Mouse (Mus musculus) testis, adult 2 months (tissue): ENCODE results near the gene Mylk3. TPM values are rescaled to one million over a fixed set of nuclear protein-coding genes. Genes with fewer than 3 reads are reported as not detected.

Experiments used
- H3K27ac ChIP-seq: fragments of 200-500 bp; 2 replicates; pipeline ENCODE4 v1.5.1; 2012; ENCODE audit warnings: low read depth, low read length; ENCODE audit not compliant: control insufficient read depth, insufficient read depth
- H3K27me3 ChIP-seq: fragments of 200-500 bp; 2 replicates; pipeline ENCODE4 v1.6.1; 2012; ENCODE audit warnings: mild to moderate bottlenecking, low read length, moderate library complexity; ENCODE audit not compliant: control insufficient read depth, insufficient read depth
- H3K36me3 ChIP-seq: fragments of 200-500 bp; 2 replicates; pipeline ENCODE4 v1.6.1; 2012; ENCODE audit warnings: mild to moderate bottlenecking, low read length; ENCODE audit not compliant: control insufficient read depth, insufficient read depth
- H3K4me1 ChIP-seq: fragments of 200-500 bp; 2 replicates; pipeline ENCODE4 v1.6.1; 2012; ENCODE audit warnings: low read length; ENCODE audit not compliant: control insufficient read depth, insufficient read depth
- H3K4me3 ChIP-seq: fragments of 200-500 bp; 2 replicates; pipeline ENCODE4 v1.5.1; 2012; ENCODE audit warnings: low read depth, mild to moderate bottlenecking, low read length, moderate library complexity, mixed read lengths; ENCODE audit not compliant: control insufficient read depth
- CTCF ChIP-seq: fragments of 200-500 bp; IDR thresholded peaks from 2 replicates; pipeline ENCODE4 v1.5.1; 2012; ENCODE audit warnings: low read depth, mild to moderate bottlenecking, inconsistent platforms, low read length, moderate library complexity; ENCODE audit not compliant: control insufficient read depth, insufficient read depth, insufficient replicate concordance
- POLR2A ChIP-seq: fragments of 200-500 bp; IDR thresholded peaks from 2 replicates; pipeline ENCODE4 v1.6.1; 2012; ENCODE audit warnings: low read depth, mild to moderate bottlenecking, inconsistent platforms, low read length, moderate library complexity; ENCODE audit not compliant: control insufficient read depth
- polyA plus RNA-seq: library from polyadenylated mRNA; depleted of rRNA; stranded (reverse); fragments of >200 nt; gene quantifications from 2 replicates; pipeline ENCODE4 v1.2.3, GENCODE M21; 2012

Mylk3 gene
- polyA plus RNA-seq, 1 experiment: 1.5 TPM

GRCm38 (mm10) chr8:85313036-85313435 lies 73.1 kb downstream of the Mylk3 start:
- peaks cover 8% of the 10 kb centered on the region for H3K4me1 ChIP-seq
- no peak overlapping the region for H3K4me3 ChIP-seq
- no peaks in the 10 kb centered on the region for H3K36me3 ChIP-seq
- TF ChIP-seq CTCF: no peak
- TF ChIP-seq POLR2A: no peak
- H3K27me3 ChIP-seq: no peaks in the 10 kb centered on the region
- H3K27ac ChIP-seq: no peak overlapping the region

GRCm38 (mm10) chr8:85311743-85312142 lies 74.4 kb downstream of the Mylk3 start:
- no peak overlapping the region for H3K4me3 ChIP-seq
- TF ChIP-seq CTCF: no peak
- TF ChIP-seq POLR2A: no peak
- H3K27ac ChIP-seq: no peak overlapping the region
- H3K36me3 ChIP-seq: no peaks in the 10 kb centered on the region
- no peaks in the 10 kb centered on the region for H3K27me3 ChIP-seq
- peaks cover 5% of the 10 kb centered on the region for H3K4me1 ChIP-seq

- no peaks in the 10 kb centered on the region for H3K27me3 ChIP-seq
- H3K36me3 ChIP-seq: no peaks in the 10 kb centered on the region; the same call in 1 of the 2 replicates
- H3K27ac ChIP-seq: no peak overlapping the region
- no peak overlapping the region for H3K4me3 ChIP-seq
- TF ChIP-seq CTCF (no peak), POLR2A (no peak)
- no peaks in the 10 kb centered on the region for H3K4me1 ChIP-seq
These were observed 77.6 kb downstream of the Mylk3 start for GRCm38 (mm10) chr8:85308564-85308963.

- H3K27ac ChIP-seq: no peak overlapping the region
- no peaks in the 10 kb centered on the region for H3K4me1 ChIP-seq
- H3K27me3 ChIP-seq: no peaks in the 10 kb centered on the region
- TF ChIP-seq CTCF (no peak), POLR2A (no peak)
- H3K36me3 ChIP-seq: no peaks in the 10 kb centered on the region; the same call in none of the 2 replicates
- H3K4me3 ChIP-seq: no peak overlapping the region
These were observed 82.6 kb downstream of the Mylk3 start for GRCm38 (mm10) chr8:85303531-85303930.

GRCm38 (mm10) chr8:85302931-85303330 lies 83.2 kb downstream of the Mylk3 start:
- TF ChIP-seq CTCF (no peak), POLR2A (no peak)
- no peaks in the 10 kb centered on the region for H3K4me1 ChIP-seq
- H3K36me3 ChIP-seq: no peaks in the 10 kb centered on the region; the same call in none of the 2 replicates
- no peaks in the 10 kb centered on the region for H3K27me3 ChIP-seq
- no peak overlapping the region for H3K4me3 ChIP-seq
- no peak overlapping the region for H3K27ac ChIP-seq

GRCm38 (mm10) chr8:85301941-85302340 lies 84.2 kb downstream of the Mylk3 start:
- Histone ChIP-seq H3K36me3 (no peaks in the 10 kb centered on the region; the same call in none of the 2 replicates), H3K4me3 (no peak overlapping the region), H3K27ac (no peak overlapping the region), H3K4me1 (no peaks in the 10 kb centered on the region; the same call in 1 of the 2 replicates), H3K27me3 (no peaks in the 10 kb centered on the region)
- TF ChIP-seq POLR2A (no peak), CTCF (no peak)

- TF ChIP-seq CTCF (no peak), POLR2A (peak; percentile 74)
- Histone ChIP-seq H3K27me3 (no peaks in the 10 kb centered on the region), H3K4me1 (no peaks in the 10 kb centered on the region; the same call in 1 of the 2 replicates), H3K4me3 (peak within 1 kb of the TSS; percentile 94), H3K27ac (peak within 1 kb of the TSS; percentile 95), H3K36me3 (no peaks in the 10 kb centered on the region; the same call in none of the 2 replicates)
These were observed 86.6 kb downstream of the Mylk3 start, which contains the start of the genes Orc6 and Vps35 for GRCm38 (mm10) chr8:85299434-85300077. TSS of gene Orc6 (plus strand) at chr8:85299632. TSS of gene Vps35 (minus strand) at chr8:85299802.
